Mouse (Mus musculus) MEL (cell line): ENCODE results near the gene Rnaseh2b.

Experiments
- CTCF ChIP-seq, 3 experiments: IDR thresholded peaks in 2 of 3; conservative IDR thresholded peaks in 1 of 3; 2 replicates each; pipeline ENCODE4 v1.5.1; 2011 to 2012; ENCODE audit warnings: low read length in 3 of 3, low read depth in 2 of 3, mild to moderate bottlenecking in 2 of 3, improper control_type of control experiment in 1 of 3, inconsistent platforms in 1 of 3, mixed read lengths in 1 of 3, moderate library complexity in 1 of 3; ENCODE audit not compliant: control insufficient read depth in 1 of 3, insufficient read depth in 1 of 3, poor library complexity in 1 of 3, severe bottlenecking in 1 of 3
- E2F4 ChIP-seq: IDR thresholded peaks from 2 replicates; pipeline ENCODE4 v1.6.1; 2011; ENCODE audit warnings: low read depth, low read length, improper control_type of control experiment, borderline replicate concordance
- EP300 ChIP-seq, 2 experiments: IDR thresholded peaks; 2 replicates each; pipeline ENCODE4 v1.6.1; 2011; ENCODE audit warnings: improper control_type of control experiment in 2 of 2, low read length in 2 of 2, low read depth in 1 of 2, mild to moderate bottlenecking in 1 of 2
- MAX ChIP-seq: IDR thresholded peaks from 2 replicates; pipeline ENCODE4 v1.6.1; 2011; ENCODE audit warnings: low read length, improper control_type of control experiment
- POLR2A ChIP-seq, 2 experiments: IDR thresholded peaks; 2 replicates each; pipeline ENCODE4 v1.6.1; 2011 to 2012; ENCODE audit warnings: low read length in 2 of 2, mild to moderate bottlenecking in 2 of 2, control low read depth in 1 of 2, improper control_type of control experiment in 1 of 2, low read depth in 1 of 2, moderate library complexity in 1 of 2; ENCODE audit not compliant: control insufficient read depth in 1 of 2, insufficient read depth in 1 of 2, poor library complexity in 1 of 2
- RCOR1 ChIP-seq: IDR thresholded peaks from 2 replicates; pipeline ENCODE4 v1.6.1; 2012; ENCODE audit warnings: low read depth, mild to moderate bottlenecking, inconsistent platforms, low read length, improper control_type of control experiment
- TAL1 ChIP-seq: IDR thresholded peaks from 2 replicates; pipeline ENCODE4 v1.6.1; 2012; ENCODE audit warnings: mild to moderate bottlenecking, inconsistent platforms, low read length, moderate library complexity, mixed read lengths
- TBP ChIP-seq: IDR thresholded peaks from 2 replicates; pipeline ENCODE4 v1.8.0; 2011; ENCODE audit warnings: low read depth, low read length, improper control_type of control experiment
- USF1 ChIP-seq: IDR thresholded peaks from 2 replicates; pipeline ENCODE4 v1.6.1; 2014; ENCODE audit warnings: low read depth, mild to moderate bottlenecking, inconsistent platforms, low read length, improper control_type of control experiment, moderate library complexity
- USF2 ChIP-seq, 2 experiments: IDR thresholded peaks; 2 replicates each; pipeline ENCODE4 v1.6.1; 2011 to 2012; ENCODE audit warnings: improper control_type of control experiment in 2 of 2, low read length in 2 of 2, borderline replicate concordance in 1 of 2, inconsistent platforms in 1 of 2, low read depth in 1 of 2, mild to moderate bottlenecking in 1 of 2; ENCODE audit not compliant: insufficient read depth in 1 of 2
- ZC3H11A ChIP-seq: IDR thresholded peaks from 2 replicates; pipeline ENCODE4 v1.6.1; 2012; ENCODE audit warnings: low read depth, mild to moderate bottlenecking, inconsistent platforms, low read length, improper control_type of control experiment
- ZKSCAN1 ChIP-seq: IDR thresholded peaks from 2 replicates; pipeline ENCODE4 v1.6.1; 2012; ENCODE audit warnings: low read depth, mild to moderate bottlenecking, inconsistent platforms, low read length, improper control_type of control experiment, moderate library complexity

- no peak for TF ChIP-seq POLR2A (IDR thresholded peaks at IDR 0.05; ENCODE audit: control insufficient read depth in 1 of 2, insufficient read depth in 1 of 2, low read depth in 1 of 2, low read length in 2 of 2, poor library complexity in 1 of 2)
- TF ChIP-seq ZC3H11A: no peak
- TF ChIP-seq TAL1: no peak
- TF ChIP-seq CTCF (IDR thresholded peaks at IDR 0.05 in 2 of 3, conservative IDR thresholded peaks at IDR 0.05 in 1 of 3; ENCODE audit: control insufficient read depth in 1 of 3, insufficient read depth in 1 of 3, low read depth in 2 of 3, low read length in 3 of 3, poor library complexity in 1 of 3, severe bottlenecking in 1 of 3): no peak
- TF ChIP-seq ZKSCAN1: no peak
- no peak for TF ChIP-seq E2F4
- TF ChIP-seq USF2 (IDR thresholded peaks at IDR 0.05; ENCODE audit: borderline replicate concordance in 1 of 2, insufficient read depth in 1 of 2, low read depth in 1 of 2, low read length in 2 of 2): no peak
- TF ChIP-seq EP300 (IDR thresholded peaks at IDR 0.05; ENCODE audit: low read depth in 1 of 2, low read length in 2 of 2): no peak
- no peak for TF ChIP-seq TBP
- no peak for TF ChIP-seq USF1
- TF ChIP-seq MAX: no peak
- TF ChIP-seq RCOR1: no peak
These were observed 16.6 kb downstream of the Rnaseh2b start for GRCm38 (mm10) chr14:62309026-62309425.
